Mouse (Mus musculus) T-helper 2 cell (primary cell): Measurements from ENCODE around the gene Otud7a.

ENCODE experiments used
- in situ Hi-C: fragments of 300-600 bp; cut with MboI, MseI; formaldehyde crosslinking; loops from one replicate; pipeline ENCODE4 v1.15.1; 2025; ENCODE audit warnings: high pct_unique_total_duplicates

Otud7a gene

DNA sequence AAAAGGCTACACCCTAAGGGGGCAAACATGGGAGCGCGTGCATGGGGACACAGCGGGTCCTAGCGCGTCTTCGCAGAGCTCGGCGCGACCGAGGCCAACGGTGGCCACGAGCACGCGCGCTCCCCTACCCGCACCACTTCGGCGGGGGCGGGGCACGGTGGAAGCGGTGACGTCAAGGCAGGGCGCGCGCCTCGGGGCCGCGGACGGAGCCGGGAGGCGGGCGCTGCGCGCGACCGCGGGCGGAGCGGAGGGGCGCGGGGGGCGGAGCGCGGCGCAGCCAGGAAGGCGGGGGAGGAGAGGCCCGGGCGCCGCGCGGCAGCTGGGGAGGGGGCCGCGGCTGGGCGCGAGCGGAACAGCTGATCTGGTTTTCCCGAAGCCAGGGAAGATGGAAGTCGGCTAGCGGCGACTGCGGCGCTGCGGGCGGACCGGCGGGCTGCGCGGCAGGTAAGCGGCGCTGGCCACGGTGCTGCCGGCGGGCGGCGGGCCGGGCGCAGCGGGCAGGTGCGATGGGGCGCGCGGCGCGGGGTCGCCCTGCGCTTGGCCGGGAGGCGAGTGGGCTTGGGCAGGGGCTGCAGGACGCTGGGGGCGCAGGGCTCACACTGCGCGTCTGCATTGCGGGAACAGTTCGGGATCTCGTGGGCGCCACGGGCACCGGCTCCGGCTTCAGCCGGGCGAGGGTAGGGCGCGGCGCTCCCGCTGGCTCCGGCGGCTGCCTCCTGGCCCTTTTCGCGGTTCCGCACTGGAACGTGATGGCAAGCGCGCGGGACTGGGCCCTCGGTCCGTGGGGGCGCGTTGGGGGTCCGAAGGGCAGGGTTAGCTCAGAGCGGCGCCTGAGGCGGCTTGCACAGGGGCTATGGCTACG, at the start of gene Otud7a:
Otud7a (plus strand) TSS at position 268 of the 862 bp plus-strand sequence.
- in situ Hi-C loops = no loop called here

DNA sequence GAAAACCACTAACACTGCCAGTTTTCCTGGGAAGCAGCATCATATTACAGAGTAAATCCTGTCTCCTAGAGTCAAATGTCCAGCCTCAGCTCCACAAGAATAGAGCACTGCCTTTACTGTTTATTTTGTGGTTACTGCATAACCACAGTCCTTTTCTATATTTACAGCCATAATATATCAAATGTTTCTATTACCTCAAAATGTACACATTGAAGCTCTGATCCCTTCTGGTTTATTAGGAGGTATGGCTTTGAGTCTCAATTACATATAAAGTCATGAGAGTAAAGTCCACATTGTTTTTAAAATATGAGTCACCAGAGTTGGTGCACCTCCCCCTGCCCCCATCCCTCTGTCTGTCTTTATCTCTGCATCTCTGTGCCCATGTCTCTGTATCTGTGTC, 38.6 kb upstream of the Otud7a start:
- in situ Hi-C loops = no loop called here

GRCm38 (mm10) chr7:63445346-63445700, 772 bp downstream of the Otud7a start:
- in situ Hi-C loops = no loop called here

DNA sequence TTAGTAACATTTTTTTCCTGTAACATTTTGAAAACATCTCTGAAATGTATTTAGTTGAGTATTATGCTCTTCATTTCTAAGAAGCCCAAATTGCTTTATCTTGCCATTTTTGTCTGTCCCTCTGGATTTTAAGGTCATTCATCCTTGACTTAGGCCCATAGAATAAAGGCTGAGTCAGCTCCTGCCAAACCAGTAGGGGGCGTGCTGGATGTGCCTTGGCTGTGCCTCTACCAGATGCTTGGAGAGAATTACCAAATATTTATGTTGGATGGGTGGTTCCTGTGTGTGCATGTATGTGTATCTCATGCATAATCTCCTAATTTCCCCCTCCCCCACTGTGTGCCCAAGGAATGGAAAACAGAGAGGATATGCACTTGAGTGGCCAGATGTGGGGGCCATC, 2.4 kb downstream of the Otud7a start:
- in situ Hi-C loops = no loop called here

DNA sequence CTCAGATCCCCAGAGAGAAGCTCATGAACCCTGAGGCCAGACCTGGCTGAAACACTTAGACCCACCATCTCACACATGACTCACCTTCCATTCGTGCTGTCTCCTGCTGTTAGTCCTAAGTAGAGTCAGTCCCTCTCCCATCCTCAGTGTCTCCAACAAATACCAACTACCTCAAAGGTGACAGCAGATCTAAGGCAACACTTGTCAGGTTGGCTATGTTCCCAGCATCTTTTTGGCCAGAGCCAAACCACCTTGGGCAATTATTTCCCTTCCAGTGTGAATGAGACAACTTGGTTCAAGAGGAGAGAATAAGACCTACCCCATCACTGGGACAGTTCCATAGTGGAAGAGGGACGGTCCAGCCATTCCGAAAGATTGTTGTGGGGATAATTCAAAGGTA, 10.7 kb downstream of the Otud7a start:
- in situ Hi-C loops = no loop called here

- in situ Hi-C loops = no loop called here
Observed at GRCm38 (mm10) chr7:63462234-63462633, 17.7 kb downstream of the Otud7a start.

DNA sequence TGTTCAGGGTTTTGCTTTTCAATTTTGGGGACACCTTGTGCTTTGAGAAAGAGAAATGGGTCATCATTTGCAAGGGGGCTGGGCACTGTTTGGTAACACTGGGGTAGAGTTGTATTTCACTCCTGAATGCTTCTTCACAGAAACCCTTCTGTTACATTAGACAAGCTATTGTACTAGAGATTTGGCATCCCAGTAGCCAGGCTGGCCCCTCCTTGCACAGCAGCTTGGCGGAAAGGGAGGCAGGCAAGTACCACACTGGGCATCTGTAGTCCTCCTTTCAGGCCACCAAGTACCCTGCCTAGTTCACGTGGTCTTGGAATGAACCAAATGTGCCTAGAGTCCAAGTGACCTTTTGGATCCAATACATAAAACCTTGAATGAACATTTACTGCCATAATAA, 18.1 kb downstream of the Otud7a start:
- in situ Hi-C loops = no loop called here

GRCm38 (mm10) chr7:63466729-63467128, 22.2 kb downstream of the Otud7a start:
- in situ Hi-C loops = no loop called here

DNA sequence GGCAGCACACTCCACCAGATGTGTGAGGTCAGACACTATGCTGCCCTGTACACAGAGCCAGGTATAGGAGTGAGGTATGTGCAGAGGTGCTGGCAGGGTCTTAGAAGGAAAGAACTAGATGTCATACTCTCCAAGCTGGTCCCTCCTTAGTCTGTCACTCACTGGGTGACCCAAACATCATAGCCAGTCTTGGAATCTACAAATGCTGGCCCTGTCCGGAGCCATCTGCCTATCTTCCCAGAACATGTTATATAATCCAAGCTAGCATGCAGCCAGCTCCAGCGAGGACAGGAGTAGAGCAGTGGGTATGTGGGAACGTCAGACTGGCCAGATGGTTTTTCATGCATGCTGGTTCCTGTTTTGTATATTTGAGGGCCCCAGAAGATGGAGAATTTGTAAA, 23.7 kb downstream of the Otud7a start:
- in situ Hi-C loops = no loop called here

- in situ Hi-C loops = no loop called here
Observed at GRCm38 (mm10) chr7:63483091-63483490, 38.5 kb downstream of the Otud7a start.

- in situ Hi-C loops = no loop called here
Observed at GRCm38 (mm10) chr7:63497051-63497547, 52.5 kb downstream of the Otud7a start.

DNA sequence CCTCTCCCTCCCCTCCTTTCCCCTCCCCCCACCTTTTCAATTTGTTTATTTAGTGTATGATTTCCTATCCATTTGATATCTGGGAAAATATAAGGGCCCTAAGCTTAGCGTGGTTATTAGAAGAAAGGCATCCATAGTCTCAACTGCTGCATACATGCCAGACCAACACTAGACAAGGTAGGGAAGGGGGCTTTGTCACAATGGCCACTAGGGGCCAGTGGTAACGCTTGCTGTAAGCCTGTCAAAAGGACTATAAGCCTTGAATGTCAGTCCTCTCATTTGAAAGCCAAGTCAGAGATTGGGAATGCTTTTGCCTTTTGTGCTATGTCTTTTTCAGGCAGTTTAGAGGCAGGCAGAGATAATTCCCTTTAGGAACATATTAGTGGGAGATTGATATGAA, 59.7 kb downstream of the Otud7a start:
- in situ Hi-C loops = no loop called here

DNA sequence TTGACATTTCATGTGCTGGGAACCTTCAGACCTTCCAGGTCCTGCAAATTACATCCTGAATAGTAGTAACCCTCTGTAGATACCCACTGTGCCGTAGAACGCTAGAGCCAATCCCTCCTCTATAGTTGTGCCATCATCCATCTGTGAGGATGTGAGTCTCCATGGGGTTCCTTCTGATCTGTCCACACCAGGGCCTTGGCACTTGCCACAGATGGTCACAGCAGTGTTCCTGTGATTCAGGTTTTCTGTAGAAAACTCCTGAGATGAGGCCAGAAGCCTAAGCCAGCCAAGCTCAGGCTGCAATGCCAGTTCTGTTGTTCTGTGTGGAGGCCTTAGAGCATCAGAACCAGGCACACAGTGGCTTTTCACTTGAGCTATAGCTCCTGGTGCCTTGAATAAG, 63.5 kb downstream of the Otud7a start:
- in situ Hi-C loops = no loop called here

- in situ Hi-C loops = no loop called here
Observed at GRCm38 (mm10) chr7:63509825-63510224, 65.3 kb downstream of the Otud7a start.

DNA sequence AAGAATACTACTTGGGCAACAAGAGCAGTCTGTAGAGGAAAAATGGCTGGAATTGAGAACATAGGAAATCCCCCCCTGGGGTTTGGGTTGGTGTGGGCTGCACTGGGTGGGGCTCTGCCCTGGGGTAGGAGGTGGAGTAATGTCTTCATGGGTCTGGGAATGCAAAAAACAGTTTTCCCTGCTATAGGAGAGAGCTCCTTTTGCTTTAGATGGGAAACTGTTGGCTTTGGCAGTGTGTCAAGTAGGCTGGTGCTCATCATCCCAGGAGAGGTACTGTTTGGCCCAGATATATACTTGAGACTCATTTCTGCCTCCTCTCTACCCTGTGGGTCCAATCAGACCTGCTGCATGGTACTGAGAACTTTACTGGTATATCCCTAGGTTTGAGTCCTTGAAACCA, 66.9 kb downstream of the Otud7a start:
- in situ Hi-C loops = no loop called here

DNA sequence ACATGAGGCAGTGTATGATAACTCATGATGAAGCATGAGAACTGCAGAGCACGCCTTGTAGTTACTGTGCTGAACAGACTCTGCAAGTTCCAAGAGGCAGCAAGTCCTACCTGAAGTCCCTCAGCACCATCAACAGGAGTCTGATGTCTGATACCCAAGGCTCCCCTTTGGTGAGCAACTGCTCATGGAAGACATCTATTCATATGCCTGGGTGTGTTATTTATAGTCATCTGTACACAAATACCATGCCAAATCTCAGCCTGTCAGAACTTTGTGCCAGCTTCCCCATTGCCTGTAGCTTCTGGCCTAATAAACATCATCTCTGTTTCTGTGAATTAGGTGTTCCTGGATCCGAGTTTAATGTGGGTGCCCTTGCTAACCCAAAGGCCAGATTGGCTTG, 68.0 kb downstream of the Otud7a start:
- in situ Hi-C loops = no loop called here

- in situ Hi-C loops = no loop called here
Observed at GRCm38 (mm10) chr7:63516141-63516895, 71.8 kb downstream of the Otud7a start.

GRCm38 (mm10) chr7:63520299-63520698, 75.7 kb downstream of the Otud7a start:
- in situ Hi-C loops = no loop called here

DNA sequence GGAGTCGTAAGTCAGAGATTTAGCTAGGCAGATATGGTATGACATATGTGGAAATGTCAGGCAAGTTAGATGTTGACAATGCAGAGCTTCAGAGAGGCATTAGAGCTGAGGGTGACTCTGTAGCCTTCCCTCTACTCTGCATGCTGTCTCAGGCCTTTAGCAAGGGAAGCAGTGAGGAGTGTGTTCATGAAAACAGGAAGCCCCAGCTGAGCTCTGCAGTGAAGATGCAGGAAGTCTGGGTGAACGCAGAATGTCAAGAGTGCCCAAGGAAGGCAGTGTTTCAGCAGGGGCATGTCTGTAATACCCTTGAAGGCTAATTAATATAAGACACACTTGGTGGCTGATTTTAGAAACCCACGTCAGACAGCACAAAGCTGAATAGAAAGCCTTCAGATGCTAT, 77.9 kb downstream of the Otud7a start:
- in situ Hi-C loops = no loop called here

DNA sequence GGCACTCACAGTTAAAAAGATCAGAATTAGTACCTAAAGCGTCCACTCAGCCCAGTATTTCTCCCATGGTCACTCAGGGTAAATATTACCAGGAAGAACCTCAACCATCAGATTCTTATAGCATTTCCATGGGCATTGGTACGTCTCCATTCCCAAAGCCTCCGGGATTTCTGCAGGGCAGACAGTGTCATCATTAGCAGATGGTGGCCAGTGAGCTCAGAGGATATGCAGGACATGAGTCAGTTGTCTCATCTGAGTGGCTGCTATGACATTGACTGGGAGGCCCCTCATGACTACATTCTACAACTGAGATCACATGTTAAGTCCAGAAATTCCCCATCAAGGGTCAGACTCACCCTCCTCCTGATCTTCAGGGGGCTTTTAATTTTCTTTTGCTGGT, 78.5 kb downstream of the Otud7a start:
- in situ Hi-C loops = no loop called here

DNA sequence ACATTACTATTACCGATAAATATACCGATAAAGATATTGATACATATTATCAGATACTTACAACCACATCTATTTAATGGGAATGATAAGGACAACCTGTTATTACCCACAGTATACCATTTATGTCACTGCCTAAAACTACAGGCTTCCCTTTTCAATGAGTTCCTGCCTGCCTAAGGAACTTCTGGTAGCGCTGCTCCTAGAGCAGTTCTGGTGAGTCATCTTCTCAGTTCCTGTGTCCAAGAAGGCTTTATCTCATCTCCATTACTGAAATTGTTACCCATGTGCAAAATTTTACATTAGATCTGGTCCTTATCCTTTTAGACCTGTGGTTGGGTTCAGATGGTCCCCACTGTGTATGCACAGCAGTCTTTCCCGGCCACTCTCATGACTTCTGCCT, 95.7 kb downstream of the Otud7a start:
- in situ Hi-C loops = no loop called here

GRCm38 (mm10) chr7:63554457-63554856, 109.9 kb downstream of the Otud7a start:
- in situ Hi-C loops = no loop called here

- in situ Hi-C loops = no loop called here
Observed at GRCm38 (mm10) chr7:63556324-63556723, 111.8 kb downstream of the Otud7a start.
